Mouse (Mus musculus) MEL (cell line): ENCODE results near the gene Pih1d2.

ENCODE experiments used
- CTCF ChIP-seq, 3 experiments: IDR thresholded peaks in 2 of 3; conservative IDR thresholded peaks in 1 of 3; 2 replicates each; pipeline ENCODE4 v1.5.1; 2011 to 2012; ENCODE audit warnings: low read length in 3 of 3, low read depth in 2 of 3, mild to moderate bottlenecking in 2 of 3, improper control_type of control experiment in 1 of 3, inconsistent platforms in 1 of 3, mixed read lengths in 1 of 3, moderate library complexity in 1 of 3; ENCODE audit not compliant: control insufficient read depth in 1 of 3, insufficient read depth in 1 of 3, poor library complexity in 1 of 3, severe bottlenecking in 1 of 3
- EP300 ChIP-seq, 2 experiments: IDR thresholded peaks; 2 replicates each; pipeline ENCODE4 v1.6.1; 2011; ENCODE audit warnings: improper control_type of control experiment in 2 of 2, low read length in 2 of 2, low read depth in 1 of 2, mild to moderate bottlenecking in 1 of 2
- HCFC1 ChIP-seq: IDR thresholded peaks from 2 replicates; pipeline ENCODE4 v1.6.1; 2012; ENCODE audit warnings: low read depth, mild to moderate bottlenecking, inconsistent platforms, low read length, improper control_type of control experiment, moderate library complexity
- MAFK ChIP-seq: IDR thresholded peaks from 2 replicates; pipeline ENCODE4 v1.6.1; 2011; ENCODE audit warnings: low read depth, mild to moderate bottlenecking, low read length, improper control_type of control experiment, borderline replicate concordance
- MAX ChIP-seq: IDR thresholded peaks from 2 replicates; pipeline ENCODE4 v1.6.1; 2011; ENCODE audit warnings: low read length, improper control_type of control experiment
- MYC ChIP-seq: IDR thresholded peaks from 2 replicates; pipeline ENCODE4 v1.6.1; 2011; ENCODE audit warnings: low read depth, mild to moderate bottlenecking, low read length, improper control_type of control experiment, moderate library complexity
- NRF1 ChIP-seq: IDR thresholded peaks from 2 replicates; pipeline ENCODE4 v1.6.1; 2014; ENCODE audit warnings: low read depth, mild to moderate bottlenecking, inconsistent platforms, low read length, improper control_type of control experiment, moderate library complexity; ENCODE audit not compliant: poor library complexity, insufficient read depth, severe bottlenecking
- POLR2A ChIP-seq, 2 experiments: IDR thresholded peaks; 2 replicates each; pipeline ENCODE4 v1.6.1; 2011 to 2012; ENCODE audit warnings: low read length in 2 of 2, mild to moderate bottlenecking in 2 of 2, control low read depth in 1 of 2, improper control_type of control experiment in 1 of 2, low read depth in 1 of 2, moderate library complexity in 1 of 2; ENCODE audit not compliant: control insufficient read depth in 1 of 2, insufficient read depth in 1 of 2, poor library complexity in 1 of 2
- TAL1 ChIP-seq: IDR thresholded peaks from 2 replicates; pipeline ENCODE4 v1.6.1; 2012; ENCODE audit warnings: mild to moderate bottlenecking, inconsistent platforms, low read length, moderate library complexity, mixed read lengths
- TBP ChIP-seq: IDR thresholded peaks from 2 replicates; pipeline ENCODE4 v1.8.0; 2011; ENCODE audit warnings: low read depth, low read length, improper control_type of control experiment
- TCF12 ChIP-seq: IDR thresholded peaks from 2 replicates; pipeline ENCODE4 v1.6.1; 2014; ENCODE audit warnings: low read depth, mild to moderate bottlenecking, inconsistent platforms, low read length, improper control_type of control experiment, moderate library complexity
- USF1 ChIP-seq: IDR thresholded peaks from 2 replicates; pipeline ENCODE4 v1.6.1; 2014; ENCODE audit warnings: low read depth, mild to moderate bottlenecking, inconsistent platforms, low read length, improper control_type of control experiment, moderate library complexity

DNA sequence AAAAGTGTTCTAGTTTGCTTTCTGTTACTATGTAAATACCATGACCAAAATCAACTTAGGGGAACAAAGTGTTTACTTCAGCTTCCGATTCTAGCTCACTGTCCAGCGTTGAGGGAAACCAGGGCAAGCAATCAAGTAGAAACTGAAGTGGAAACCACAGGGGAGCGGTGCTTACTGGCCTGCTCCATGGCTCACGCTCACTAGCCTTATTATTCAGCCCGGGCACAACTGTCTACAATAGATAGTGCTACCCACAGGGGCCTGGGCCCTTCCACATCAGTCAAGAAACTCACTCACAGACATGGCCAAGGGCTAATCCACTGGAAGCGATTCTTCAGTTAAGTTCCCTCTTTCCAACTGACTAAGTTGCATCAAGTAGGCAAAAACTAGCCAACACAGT is 15.6 kb upstream of the Pih1d2 start:
- no peak for TF ChIP-seq CTCF (IDR thresholded peaks at IDR 0.05 in 2 of 3, conservative IDR thresholded peaks at IDR 0.05 in 1 of 3; ENCODE audit: control insufficient read depth in 1 of 3, insufficient read depth in 1 of 3, low read depth in 2 of 3, low read length in 3 of 3, poor library complexity in 1 of 3, severe bottlenecking in 1 of 3)
- no peak for TF ChIP-seq USF1
- peak; percentile 27 to 31 for TF ChIP-seq EP300 (IDR thresholded peaks at IDR 0.05; ENCODE audit: low read depth in 1 of 2, low read length in 2 of 2)
- peak; percentile 42; the same call in 1 of the 2 replicates for TF ChIP-seq TBP
- TF ChIP-seq TAL1 = peak; percentile 81
- TF ChIP-seq POLR2A (IDR thresholded peaks at IDR 0.05; ENCODE audit: control insufficient read depth in 1 of 2, insufficient read depth in 1 of 2, low read depth in 1 of 2, low read length in 2 of 2, poor library complexity in 1 of 2) = no peak
- TF ChIP-seq TCF12 = no peak; the same call in 1 of the 2 replicates
- TF ChIP-seq HCFC1 = no peak
- no peak for TF ChIP-seq MAX
- TF ChIP-seq NRF1 = no peak
- TF ChIP-seq MAFK = no peak
- no peak for TF ChIP-seq MYC
